Mouse (Mus musculus) brain, adult 10 weeks (tissue): ENCODE data around the gene Slc35b4. TPM values are rescaled to one million over a fixed set of nuclear protein-coding genes. Genes with fewer than 3 reads are reported as not detected.

Experiments used
- polyA plus RNA-seq: library from polyadenylated mRNA; stranded (reverse); fragments of 350-450 nt; fragmentation: Illumina TruSeq; extraction: RNeasy Lipid Tissue Mini Kit (QIAGEN cat#74804); gene quantifications from one replicate; pipeline ENCODE4 v1.2.3, GENCODE M21; 2015; ENCODE audit warnings: low read depth, low replicate concordance

Slc35b4 gene
- polyA plus RNA-seq = 54.2 TPM

GRCm38 (mm10) chr6:34176864-34177247, at the start of gene Slc35b4:
Gene Slc35b4, minus strand, starts transcription at chr6:34177111.

Other genes starting within 250 kb of the Slc35b4 start
- 1.5 TPM for gene Lrguk, start 147.7 kb downstream of the Slc35b4 start, polyA plus RNA-seq
- 86.0 TPM for gene Akr1b3, start 140.4 kb upstream of the Slc35b4 start, polyA plus RNA-seq
- gene Akr1b8, start 177.0 kb upstream of the Slc35b4 start, polyA plus RNA-seq = 1.4 TPM
- gene Akr1b10, start 207.1 kb upstream of the Slc35b4 start, polyA plus RNA-seq = 32.2 TPM
- not detected for gene Akr1b7, start 235.2 kb upstream of the Slc35b4 start, polyA plus RNA-seq